Mouse (Mus musculus) C2C12 (cell line): ENCODE measurements at regions not wholly inside any gene's neighbourhood (a gene's known extent, or its start where the extent isn't known, plus 50 kb on each side); places are given as distances from the start of the nearest gene placed in this dataset.
"Not testable (repeated sequence)": the region's sequence is repeated elsewhere in the genome, so short reads cannot be mapped to it uniquely, and the experiment has no call there.

ENCODE experiments used
- H3K27me3 ChIP-seq: one replicate; pipeline ENCODE4 v1.6.1; 2011; ENCODE audit not compliant: control insufficient read depth, insufficient read depth, insufficient read length
- H3K36me3 ChIP-seq: one replicate; pipeline ENCODE4 v1.6.1; 2011; ENCODE audit not compliant: control insufficient read depth, insufficient read depth
- H3K4me3 ChIP-seq: one replicate; pipeline ENCODE4 v1.5.1; 2011; ENCODE audit warnings: mild to moderate bottlenecking, control low read depth; ENCODE audit not compliant: poor library complexity, insufficient read depth, severe bottlenecking
- H3K79me2 ChIP-seq: one replicate; pipeline ENCODE4 v1.6.1; 2011; ENCODE audit not compliant: control insufficient read depth, insufficient read depth
- H3K79me3 ChIP-seq: one replicate; pipeline ENCODE4 v1.6.1; 2011; ENCODE audit warnings: low read depth, control low read depth
- H3ac ChIP-seq: one replicate; pipeline ENCODE3; 2011; ENCODE audit warnings: low read depth; ENCODE audit not compliant: control insufficient read depth, insufficient read length
- CEBPB ChIP-seq: IDR thresholded peaks from one replicate; pipeline ENCODE4 v1.6.1; 2011; ENCODE audit warnings: low read depth, mild to moderate bottlenecking, control low read depth, moderate library complexity
- CTCF ChIP-seq: IDR thresholded peaks from one replicate; pipeline ENCODE4 v1.5.1; 2011; ENCODE audit not compliant: control insufficient read depth, insufficient read depth, insufficient read length
- FOSL1 ChIP-seq: IDR thresholded peaks from one replicate; pipeline ENCODE4 v1.8.0; 2011; ENCODE audit warnings: mild to moderate bottlenecking, low read length; ENCODE audit not compliant: poor library complexity, insufficient read depth, severe bottlenecking
- MAX ChIP-seq: IDR thresholded peaks from one replicate; pipeline ENCODE4 v1.6.1; 2011; ENCODE audit warnings: mild to moderate bottlenecking, control low read depth
- MYOD1 ChIP-seq: IDR thresholded peaks from one replicate; pipeline ENCODE4 v1.6.1; 2011; ENCODE audit warnings: low read depth; ENCODE audit not compliant: control insufficient read depth, insufficient read length
- MYOG ChIP-seq: IDR thresholded peaks from one replicate; pipeline ENCODE4 v1.6.1; 2011; ENCODE audit not compliant: control insufficient read depth, insufficient read length; ENCODE audit errors: extremely low read depth
- USF1 ChIP-seq: IDR thresholded peaks from one replicate; pipeline ENCODE4 v1.6.1; 2011; ENCODE audit warnings: low read depth, mild to moderate bottlenecking, control low read depth, moderate library complexity

DNA sequence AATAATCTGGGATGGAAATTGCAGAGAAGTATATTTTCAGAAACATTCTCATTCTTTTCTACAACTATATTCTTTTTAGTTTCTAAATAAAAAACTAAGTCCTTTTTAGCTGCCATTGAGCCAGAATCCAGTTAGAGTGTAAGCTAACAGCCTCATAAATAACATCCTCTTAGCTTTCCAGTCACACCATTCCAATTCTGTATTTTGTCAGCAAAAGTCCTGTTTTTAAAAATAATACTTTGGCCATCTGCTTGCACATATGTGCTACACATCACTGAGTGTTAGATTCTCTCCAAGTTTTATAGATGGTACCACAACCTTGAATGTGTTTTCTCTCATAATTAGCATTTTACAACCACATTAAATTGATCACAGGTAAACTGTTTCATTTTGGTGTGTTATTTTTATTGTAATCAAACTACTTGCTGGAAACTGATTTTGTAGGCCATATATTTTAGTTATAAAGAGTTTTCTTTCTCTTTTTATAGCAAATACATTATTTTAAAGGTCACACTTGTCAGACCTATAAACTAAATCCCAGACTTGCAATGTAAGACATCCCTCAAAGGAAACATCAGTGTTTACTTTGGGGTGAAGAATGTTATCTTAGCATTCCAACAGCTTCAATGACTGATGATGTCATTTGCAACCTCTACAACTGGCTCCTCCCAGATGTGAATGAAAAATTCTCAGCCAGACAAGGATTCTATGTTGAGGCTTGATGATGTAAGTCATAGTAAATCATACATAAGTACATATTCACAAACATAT, 1878.9 kb upstream of the Flrt2 start:
- Histone ChIP-seq H3K27me3 (no peaks in the 10 kb centered on the region), H3K79me2 (no peaks in the 10 kb centered on the region), H3K4me3 (no peak overlapping the region), H3K79me3 (no peaks in the 10 kb centered on the region), H3K36me3 (no peaks in the 10 kb centered on the region), H3ac (no peak overlapping the region)
- no peak for TF ChIP-seq CEBPB
- no peak for TF ChIP-seq MYOD1
- TF ChIP-seq MYOG, result no peak
- no peak for TF ChIP-seq FOSL1
- TF ChIP-seq USF1, result no peak
- TF ChIP-seq MAX, result no peak

DNA sequence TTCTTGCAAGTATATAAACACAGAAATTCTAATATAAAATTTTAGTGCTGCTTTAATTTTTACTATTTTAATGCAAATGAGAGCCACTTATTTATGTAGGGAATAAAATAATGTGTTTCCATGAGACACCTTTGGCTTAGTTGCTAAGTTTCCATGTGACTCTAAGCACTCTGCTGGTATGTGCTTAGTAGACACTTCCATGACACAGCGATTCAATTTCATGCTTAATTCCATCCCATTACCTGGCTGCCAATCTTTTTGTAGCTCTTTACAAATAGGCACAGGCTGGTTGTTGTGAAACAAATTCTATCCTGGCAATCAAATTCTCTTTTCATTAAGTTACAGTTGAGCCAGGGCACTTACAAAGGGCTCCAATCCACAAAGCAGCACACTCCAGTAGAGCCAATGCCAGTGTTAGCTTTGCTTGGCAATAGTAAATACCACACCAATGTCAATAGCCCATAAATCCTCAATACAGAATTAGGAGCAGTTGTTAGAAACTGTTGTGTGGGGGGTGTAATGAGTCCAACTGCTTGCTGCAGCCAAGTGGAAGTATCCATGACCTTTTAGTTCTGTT, 1841.0 kb upstream of the Flrt2 start:
- Histone ChIP-seq H3K79me2 (no peaks in the 10 kb centered on the region), H3ac (no peak overlapping the region), H3K27me3 (no peaks in the 10 kb centered on the region), H3K4me3 (no peak overlapping the region), H3K79me3 (no peaks in the 10 kb centered on the region), H3K36me3 (no peaks in the 10 kb centered on the region)
- TF ChIP-seq CTCF (no peak), FOSL1 (no peak), MAX (no peak), USF1 (no peak)

DNA sequence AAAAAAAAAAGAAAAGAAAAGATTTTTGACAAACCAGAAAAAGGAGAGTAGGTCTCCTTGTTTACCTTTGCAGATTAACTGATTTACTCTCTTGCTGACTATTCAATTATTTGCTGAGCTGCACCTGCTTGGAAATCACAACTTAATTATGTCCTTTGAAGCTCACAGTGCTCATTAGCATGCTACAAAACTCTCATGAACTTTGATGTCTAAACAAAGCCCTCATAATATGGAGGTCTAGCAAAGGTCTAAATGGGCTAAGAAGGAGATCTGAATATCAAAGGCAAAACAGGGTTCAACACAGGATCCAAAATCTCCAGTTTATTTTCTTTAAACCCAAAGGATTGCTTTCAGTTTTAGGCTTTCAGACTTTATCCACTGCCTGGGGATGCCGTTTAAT, 1840.4 kb upstream of the Flrt2 start:
- Histone ChIP-seq H3ac (no peak overlapping the region), H3K79me2 (no peaks in the 10 kb centered on the region), H3K27me3 (no peaks in the 10 kb centered on the region), H3K79me3 (no peaks in the 10 kb centered on the region), H3K36me3 (no peaks in the 10 kb centered on the region), H3K4me3 (no peak overlapping the region)
- no peak for TF ChIP-seq FOSL1

DNA sequence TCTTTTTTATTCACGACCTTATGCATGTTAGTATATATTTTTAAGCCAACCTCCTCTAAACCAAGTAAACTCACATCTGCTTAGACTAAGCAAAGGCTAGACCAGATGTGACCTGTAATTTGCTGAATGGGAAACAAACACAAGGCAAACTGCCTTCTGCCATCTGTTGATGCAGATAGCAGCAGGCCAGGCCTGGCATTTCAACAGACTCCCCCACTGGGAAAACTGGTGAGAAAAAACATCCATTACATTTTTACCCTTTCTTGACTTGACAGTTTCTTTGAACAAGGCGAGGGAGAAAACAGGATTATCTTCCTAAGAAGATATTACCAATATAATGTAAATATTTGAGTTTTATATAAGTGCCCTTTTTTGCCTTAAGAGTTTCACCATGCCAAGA, 1806.1 kb upstream of the Flrt2 start:
- TF ChIP-seq CEBPB (no peak), CTCF (no peak), FOSL1 (no peak), MYOD1 (no peak), MYOG (no peak), MAX (no peak), USF1 (no peak)
- Histone ChIP-seq H3K79me3 (no peaks in the 10 kb centered on the region), H3ac (no peak overlapping the region), H3K79me2 (no peaks in the 10 kb centered on the region), H3K27me3 (no peaks in the 10 kb centered on the region), H3K4me3 (no peak overlapping the region), H3K36me3 (no peaks in the 10 kb centered on the region)

DNA sequence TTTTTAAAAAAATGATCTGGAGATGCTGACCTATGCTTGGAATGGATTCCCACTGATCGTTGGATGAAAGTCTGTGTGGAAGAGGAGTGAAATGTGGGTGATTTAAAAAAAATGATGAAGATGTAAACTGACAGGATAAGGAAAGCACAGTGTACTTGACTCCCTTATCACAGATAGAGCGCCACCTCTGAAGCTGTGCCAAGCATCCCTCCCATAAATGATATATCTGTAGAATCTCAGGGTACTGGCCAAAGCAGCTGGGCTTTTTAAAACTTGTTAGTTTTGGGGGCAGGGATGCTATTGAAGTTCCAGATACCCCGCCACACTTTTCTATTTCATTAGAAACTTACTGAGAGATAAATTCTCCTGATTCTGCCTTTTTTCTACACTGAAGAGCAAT, 1801.9 kb upstream of the Flrt2 start:
- TF ChIP-seq MYOG (no peak), FOSL1 (no peak), CEBPB (no peak), USF1 (no peak), MYOD1 (no peak), CTCF (no peak), MAX (no peak)
- H3K79me2 ChIP-seq, result no peaks in the 10 kb centered on the region
- H3K36me3 ChIP-seq, result no peaks in the 10 kb centered on the region
- H3ac ChIP-seq, result no peak overlapping the region
- no peak overlapping the region for H3K4me3 ChIP-seq
- H3K79me3 ChIP-seq, result no peaks in the 10 kb centered on the region
- no peaks in the 10 kb centered on the region for H3K27me3 ChIP-seq

DNA sequence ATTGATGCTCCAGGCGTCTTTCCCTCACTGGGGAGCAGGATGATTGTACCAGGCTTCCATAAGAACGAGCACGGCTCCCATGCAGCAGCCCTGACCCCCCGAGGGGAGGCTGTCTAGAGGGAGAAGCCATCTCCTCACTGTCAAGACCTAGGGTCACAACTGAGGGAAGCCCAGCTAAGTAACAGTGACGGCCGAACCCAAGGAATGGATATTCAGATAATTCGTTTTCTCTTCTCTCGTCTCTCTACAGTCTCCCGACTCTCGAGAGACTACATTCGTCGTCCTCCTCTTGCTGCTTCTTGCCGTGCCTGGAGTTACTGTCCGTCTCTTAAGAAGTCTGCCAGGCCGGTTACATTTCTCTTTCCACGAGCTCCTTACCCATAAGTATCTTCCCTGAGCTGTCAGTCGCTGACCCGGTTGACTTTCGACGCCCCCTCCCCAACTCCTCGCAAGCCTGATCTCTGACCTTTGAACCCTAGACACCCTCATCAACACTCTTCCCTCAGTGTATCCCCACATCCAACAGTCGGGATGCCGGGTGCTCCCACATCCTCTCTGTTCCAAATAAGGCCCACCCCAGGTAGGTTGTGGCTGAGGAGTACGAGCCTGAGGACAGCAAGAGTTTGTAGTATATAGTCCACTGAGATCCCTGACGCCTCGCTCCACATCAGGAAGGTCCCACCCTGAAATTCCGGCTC, 1763.3 kb upstream of the Flrt2 start:
- not testable (repeated sequence) for H3K79me3 ChIP-seq, H3K4me3 ChIP-seq, H3K36me3 ChIP-seq, H3ac ChIP-seq, H3K27me3 ChIP-seq, H3K79me2 ChIP-seq

DNA sequence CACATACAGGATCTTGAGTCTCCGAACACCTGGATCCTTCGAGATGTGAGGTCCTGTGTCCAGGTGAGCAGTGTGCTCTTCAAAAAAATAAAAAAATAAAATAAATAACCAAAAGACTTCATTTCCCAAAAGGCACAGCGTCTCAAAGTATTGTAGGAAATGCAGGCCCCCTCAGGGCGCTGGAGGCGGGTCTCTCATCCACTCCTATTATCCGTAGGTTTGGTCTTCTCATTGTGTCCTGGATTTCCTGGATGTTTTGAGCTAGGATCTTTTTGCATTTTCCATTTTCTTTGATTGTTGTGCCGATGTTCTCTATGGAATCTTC, 1762.8 kb upstream of the Flrt2 start:
- H3K79me2 ChIP-seq, H3K4me3 ChIP-seq, H3K79me3 ChIP-seq, H3ac ChIP-seq, H3K27me3 ChIP-seq, H3K36me3 ChIP-seq: not testable (repeated sequence)

DNA sequence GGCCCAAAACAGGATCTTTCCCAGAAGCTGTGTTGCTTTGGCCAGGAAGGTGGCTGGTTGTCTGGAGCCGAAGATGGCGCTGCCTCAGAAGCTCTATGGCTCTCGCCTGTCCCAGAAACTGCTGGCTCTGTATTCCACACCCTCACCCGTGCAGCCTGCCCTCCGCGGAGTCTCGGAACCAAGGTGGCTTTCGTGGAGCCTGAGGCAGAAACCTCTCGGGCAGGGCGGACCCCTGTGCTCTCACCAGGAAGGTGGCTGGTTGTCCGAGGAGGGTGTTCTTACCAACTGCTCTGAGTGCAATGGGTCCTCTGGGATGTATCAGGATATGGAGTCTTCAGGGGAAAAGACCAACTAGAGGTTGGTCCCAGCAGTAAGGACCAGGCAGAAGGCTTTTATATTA, 1761.8 kb upstream of the Flrt2 start:
- H3K79me3 ChIP-seq, H3K79me2 ChIP-seq, H3K36me3 ChIP-seq, H3K27me3 ChIP-seq, H3ac ChIP-seq, H3K4me3 ChIP-seq: not testable (repeated sequence)
